Mouse (Mus musculus) R1 (cell line): ENCODE measurements around the gene Fdx1l.
A peak's percentile ranks its signal among the peaks of the same experiment; 100 is the strongest.
"Not testable (repeated sequence)": the region's sequence is repeated elsewhere in the genome, so short reads cannot be mapped to it uniquely, and the experiment has no call there.

Experiments used
- DNase-seq: peaks from one replicate; pipeline ENCODE4 v3.0.0-alpha.2; 2018; ENCODE audit warnings: low read depth, low spot score

Gene Fdx1l

GRCm38 (mm10) chr9:21072641-21073040 is 773 bp downstream of the Fdx1l start:
- DNase-seq, result peak; percentile 56

- DNase-seq, result peak; percentile 49
Observed at GRCm38 (mm10) chr9:21067006-21067684, 6.3 kb downstream of the Fdx1l start, which contains the start of gene Zglp1. Gene Zglp1 (minus strand): TSS chr9:21067093.

GRCm38 (mm10) chr9:21062928-21063327 is 10.5 kb downstream of the Fdx1l start:
- DNase-seq, result no peak

- DNase-seq, result no peak
Observed at GRCm38 (mm10) chr9:21051578-21051977, 21.8 kb downstream of the Fdx1l start.

GRCm38 (mm10) chr9:21045235-21045634 is 28.2 kb downstream of the Fdx1l start:
- no peak for DNase-seq

GRCm38 (mm10) chr9:21044785-21045184 is 28.6 kb downstream of the Fdx1l start:
- DNase-seq, result not testable (repeated sequence)

GRCm38 (mm10) chr9:21043563-21043962 is 29.9 kb downstream of the Fdx1l start:
- no peak for DNase-seq

GRCm38 (mm10) chr9:21041308-21041707 is 32.1 kb downstream of the Fdx1l start:
- DNase-seq, result no peak

- no peak for DNase-seq
Observed at GRCm38 (mm10) chr9:21039779-21040178, 33.6 kb downstream of the Fdx1l start.

GRCm38 (mm10) chr9:21037481-21037891 is 35.9 kb downstream of the Fdx1l start:
- peak; percentile 49 for DNase-seq

- no peak for DNase-seq
Observed at GRCm38 (mm10) chr9:21036666-21037065, 36.7 kb downstream of the Fdx1l start.

GRCm38 (mm10) chr9:21036161-21036560 is 37.3 kb downstream of the Fdx1l start:
- no peak for DNase-seq

GRCm38 (mm10) chr9:21035586-21035985 is 37.8 kb downstream of the Fdx1l start:
- no peak for DNase-seq

GRCm38 (mm10) chr9:21034481-21035085 is 38.8 kb downstream of the Fdx1l start:
- peak; percentile 87 for DNase-seq

- DNase-seq, result peak; percentile 95
Observed at GRCm38 (mm10) chr9:21033136-21033535, 40.3 kb downstream of the Fdx1l start.

GRCm38 (mm10) chr9:21032491-21032890 is 40.9 kb downstream of the Fdx1l start:
- no peak for DNase-seq

GRCm38 (mm10) chr9:21031896-21032351 is 41.5 kb downstream of the Fdx1l start, which contains the start of gene Icam5:
Gene Icam5 (plus strand): TSS chr9:21032073.
- DNase-seq, result peak; percentile 82

GRCm38 (mm10) chr9:21031251-21031895 is 42.0 kb downstream of the Fdx1l start:
- peak; percentile 91 for DNase-seq

- peak; percentile 98 for DNase-seq
Observed at GRCm38 (mm10) chr9:21030781-21031250, 42.6 kb downstream of the Fdx1l start.

- DNase-seq, result no peak
Observed at GRCm38 (mm10) chr9:21030055-21030600, 43.3 kb downstream of the Fdx1l start.

GRCm38 (mm10) chr9:21029291-21030054 is 43.9 kb downstream of the Fdx1l start, which contains the start of gene Icam4:
Gene Icam4 (plus strand): TSS chr9:21029373.
- peak; percentile 91 for DNase-seq
